Mouse (Mus musculus) CH12.LX (cell line): Measurements from ENCODE around the gene Srebf2. TPM values are rescaled to one million over a fixed set of nuclear protein-coding genes. Genes with fewer than 3 reads are reported as not detected.

ENCODE experiments used
- DNase-seq: peaks from one replicate; pipeline ENCODE4 v3.0.0-alpha.2; 2013; ENCODE audit errors: extremely low read depth
- H3K27ac ChIP-seq: 2 replicates; pipeline ENCODE4 v1.5.1; 2012; ENCODE audit warnings: low read depth, mild to moderate bottlenecking, control low read depth, moderate library complexity; ENCODE audit not compliant: insufficient read depth
- H3K27me3 ChIP-seq: replicated peaks from 2 replicates; pipeline ENCODE3; 2012; ENCODE audit warnings: inconsistent platforms
- H3K36me3 ChIP-seq, 2 experiments: replicated peaks in 1 of 2; 2 replicates each; pipeline versions ENCODE3 to v1.6.1; 2012; ENCODE audit warnings: inconsistent platforms in 1 of 2, low read length in 1 of 2, mild to moderate bottlenecking in 1 of 2, mixed read lengths in 1 of 2, moderate library complexity in 1 of 2; ENCODE audit not compliant: control insufficient read depth in 1 of 2, insufficient read depth in 1 of 2
- H3K4me1 ChIP-seq, 2 experiments: 2 replicates each; pipeline ENCODE4 v1.6.1; 2012; ENCODE audit warnings: inconsistent platforms in 1 of 2, moderate library complexity in 1 of 2; ENCODE audit not compliant: insufficient read depth in 2 of 2, control insufficient read depth in 1 of 2
- H3K4me2 ChIP-seq: 2 replicates; pipeline ENCODE4 v1.6.1; 2012; ENCODE audit warnings: low read depth, mild to moderate bottlenecking, control low read depth; ENCODE audit not compliant: poor library complexity, insufficient read depth, severe bottlenecking
- H3K4me3 ChIP-seq, 3 experiments: fragments of 150-350 bp in 1 of 3; sonication (generic) in 1 of 3; replicated peaks in 1 of 3; 2 replicates each; pipeline versions ENCODE3 to v1.5.1; 2011 to 2012; ENCODE audit warnings: low read depth in 2 of 3, low read length in 2 of 3, mild to moderate bottlenecking in 2 of 3, moderate library complexity in 2 of 3, control low read depth in 1 of 3, improper control_type of control experiment in 1 of 3, inconsistent platforms in 1 of 3, mixed read lengths in 1 of 3; ENCODE audit not compliant: poor library complexity in 1 of 3
- H3K79me2 ChIP-seq: replicated peaks from 2 replicates; pipeline ENCODE4 v1.6.1; 2012; ENCODE audit warnings: mild to moderate bottlenecking, moderate library complexity; ENCODE audit not compliant: control insufficient read depth, poor library complexity, insufficient read depth, severe bottlenecking; ENCODE audit errors: extremely low read depth
- H3K9ac ChIP-seq: 2 replicates; pipeline ENCODE4 v1.6.1; 2012; ENCODE audit warnings: low read depth, mild to moderate bottlenecking, control low read depth, moderate library complexity; ENCODE audit not compliant: insufficient read depth
- H3K9me3 ChIP-seq: replicated peaks from 2 replicates; pipeline ENCODE3; 2012; ENCODE audit warnings: low read length, inconsistent platforms, mixed read lengths
- BHLHE40 ChIP-seq: IDR thresholded peaks from 2 replicates; pipeline ENCODE4 v1.6.1; 2011; ENCODE audit warnings: mild to moderate bottlenecking, low read depth, low read length, improper control_type of control experiment
- CHD2 ChIP-seq: IDR thresholded peaks from 2 replicates; pipeline ENCODE4 v1.6.1; 2011; ENCODE audit warnings: low read length, improper control_type of control experiment
- E2F4 ChIP-seq: IDR thresholded peaks from 2 replicates; pipeline ENCODE4 v1.6.1; 2011; ENCODE audit warnings: low read depth, low read length, improper control_type of control experiment; ENCODE audit not compliant: insufficient replicate concordance
- GABPA ChIP-seq: IDR thresholded peaks from 2 replicates; pipeline ENCODE4 v1.6.1; 2012; ENCODE audit warnings: low read depth, low read length, improper control_type of control experiment, inconsistent platforms; ENCODE audit not compliant: insufficient replicate concordance
- JUND ChIP-seq: conservative IDR thresholded peaks from 2 replicates; pipeline ENCODE4 v1.6.1; 2011; ENCODE audit warnings: low read depth, low read length, improper control_type of control experiment
- KAT2A ChIP-seq: IDR thresholded peaks from 2 replicates; pipeline ENCODE4 v1.6.1; 2012; ENCODE audit warnings: low read length, improper control_type of control experiment, inconsistent platforms; ENCODE audit not compliant: insufficient replicate concordance
- MAFK ChIP-seq: IDR thresholded peaks from 2 replicates; pipeline ENCODE4 v1.6.1; 2011; ENCODE audit warnings: low read length, improper control_type of control experiment; ENCODE audit not compliant: insufficient replicate concordance
- MAZ ChIP-seq: IDR thresholded peaks from 2 replicates; pipeline ENCODE4 v1.6.1; 2012; ENCODE audit warnings: low read depth, mild to moderate bottlenecking, inconsistent platforms, low read length, improper control_type of control experiment, moderate library complexity
- MXI1 ChIP-seq: IDR thresholded peaks from 2 replicates; pipeline ENCODE4 v1.6.1; 2011; ENCODE audit warnings: mild to moderate bottlenecking, low read depth, low read length, improper control_type of control experiment
- MYC ChIP-seq: IDR thresholded peaks from 2 replicates; pipeline ENCODE4 v1.6.1; 2011; ENCODE audit warnings: low read depth, mild to moderate bottlenecking, improper control_type of control experiment, low read length
- NRF1 ChIP-seq: IDR thresholded peaks from 2 replicates; pipeline ENCODE4 v1.6.1; 2014; ENCODE audit warnings: low read depth, mild to moderate bottlenecking, inconsistent platforms, low read length, improper control_type of control experiment, moderate library complexity
- PAX5 ChIP-seq: IDR thresholded peaks from 2 replicates; pipeline ENCODE4 v1.6.1; 2012; ENCODE audit warnings: low read length, inconsistent platforms, mixed read lengths
- RAD21 ChIP-seq: IDR thresholded peaks from 2 replicates; pipeline ENCODE4 v1.6.1; 2011; ENCODE audit warnings: low read depth, mild to moderate bottlenecking, low read length, improper control_type of control experiment, moderate library complexity
- RCOR1 ChIP-seq: conservative IDR thresholded peaks from 2 replicates; pipeline ENCODE4 v1.6.1; 2012; ENCODE audit warnings: low read depth, mild to moderate bottlenecking, inconsistent platforms, low read length, improper control_type of control experiment
- SIN3A ChIP-seq: IDR thresholded peaks from 2 replicates; pipeline ENCODE4 v1.6.1; 2012; ENCODE audit warnings: low read length, improper control_type of control experiment, inconsistent platforms
- TBP ChIP-seq: conservative IDR thresholded peaks from 2 replicates; pipeline ENCODE4 v1.6.1; 2011; ENCODE audit warnings: low read depth, low read length, improper control_type of control experiment
- TCF12 ChIP-seq: IDR thresholded peaks from 2 replicates; pipeline ENCODE4 v1.6.1; 2014; ENCODE audit warnings: low read depth, mild to moderate bottlenecking, inconsistent platforms, low read length, improper control_type of control experiment
- USF1 ChIP-seq: IDR thresholded peaks from 2 replicates; pipeline ENCODE4 v1.6.1; 2014; ENCODE audit warnings: low read depth, mild to moderate bottlenecking, inconsistent platforms, low read length, improper control_type of control experiment
- USF2 ChIP-seq: conservative IDR thresholded peaks from 2 replicates; pipeline ENCODE4 v1.6.1; 2011; ENCODE audit warnings: low read depth, low read length, improper control_type of control experiment
- dilution Hi-C: fragments of 300-500 bp; cut with MboI; formaldehyde crosslinking; loops from 2 replicates; pipeline ENCODE4 v1.14.3; 2020; ENCODE audit warnings: low sequenced_read_pairs; ENCODE audit not compliant: extremely low pct_unique_long_range_greater_than_20kb, extremely low pct_ligation_motif_present
- in situ Hi-C: fragments of 300-500 bp; cut with MboI; formaldehyde crosslinking; loops from 3 replicates; pipeline ENCODE4 v1.14.3; 2019; ENCODE audit warnings: low sequenced_read_pairs, low pct_ligation_motif_present, low pct_unique_long_range_greater_than_20kb, mixed read lengths
- polyA plus RNA-seq: library from polyadenylated mRNA; unstranded; fragments of >175 nt; gene quantifications from 2 replicates; pipeline ENCODE4 v1.2.1, GENCODE M21; 2012; ENCODE audit warnings: low read depth; ENCODE audit not compliant: insufficient read length
- total RNA-seq, 2 experiments: library from RNA; depleted of rRNA; stranded (reverse); fragments of 300-350 nt in 1 of 2; fragments of >200 nt in 1 of 2; gene quantifications; 2 replicates each; pipeline ENCODE4 v1.2.3; 2012 to 2014

Srebf2 gene
- total and polyA plus RNA-seq, 3 experiments, result 94.3 to 253 (median 159) TPM

DNA sequence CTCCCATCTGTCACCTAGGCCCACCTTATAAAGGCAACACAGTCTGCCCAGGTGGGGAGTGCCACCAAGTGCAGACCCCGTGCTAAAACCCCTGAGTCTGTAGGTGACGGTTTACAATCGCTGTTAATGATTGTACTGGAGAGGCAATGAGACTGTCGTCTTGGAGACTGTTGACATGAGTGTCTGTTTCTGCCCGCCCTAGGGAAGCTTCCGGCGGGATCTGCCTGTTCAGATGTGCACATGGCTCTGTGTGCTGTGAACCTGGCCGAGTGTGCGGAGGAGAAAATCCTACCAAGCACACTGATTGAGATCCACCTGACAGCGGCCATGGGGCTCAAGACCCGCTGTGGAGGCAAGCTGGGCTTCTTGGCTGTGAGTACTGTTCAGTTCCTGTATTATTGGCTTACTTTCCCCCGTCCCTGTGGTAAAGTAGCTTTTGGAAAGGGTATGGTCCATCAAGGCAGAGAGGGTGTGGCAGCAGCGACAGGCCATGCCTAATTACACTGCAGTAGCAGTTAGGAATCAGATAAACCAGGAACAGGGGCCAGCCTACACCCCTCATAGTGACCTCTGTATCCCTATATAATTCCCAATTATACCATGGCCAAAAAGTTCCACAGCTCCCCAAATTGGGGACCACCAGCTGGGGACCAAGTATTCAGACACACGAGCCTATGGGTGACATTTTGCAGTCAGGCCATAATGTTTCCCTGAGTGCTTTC lies 38.2 kb downstream of the Srebf2 start:
- no peaks in the 10 kb centered on the region for H3K27me3 ChIP-seq
- H3K4me2 ChIP-seq, result no peak overlapping the region
- H3K4me3 ChIP-seq, result no peak overlapping the region
- dilution Hi-C loops, result no loop called here
- H3K79me2 ChIP-seq, result peaks cover 5% of the 10 kb centered on the region
- peaks cover 29% of the 10 kb centered on the region for H3K9me3 ChIP-seq
- H3K9ac ChIP-seq, result no peak overlapping the region
- in situ Hi-C loops, result no loop called here
- no peak overlapping the region for H3K27ac ChIP-seq
- H3K36me3 ChIP-seq, result peaks cover 84 to 99% of the 10 kb centered on the region in 2 experiments
- no peak for DNase-seq
- no peak for TF ChIP-seq MXI1
- no peak for TF ChIP-seq MAZ
- no peak for TF ChIP-seq PAX5
- no peaks in the 10 kb centered on the region for H3K4me1 ChIP-seq

DNA sequence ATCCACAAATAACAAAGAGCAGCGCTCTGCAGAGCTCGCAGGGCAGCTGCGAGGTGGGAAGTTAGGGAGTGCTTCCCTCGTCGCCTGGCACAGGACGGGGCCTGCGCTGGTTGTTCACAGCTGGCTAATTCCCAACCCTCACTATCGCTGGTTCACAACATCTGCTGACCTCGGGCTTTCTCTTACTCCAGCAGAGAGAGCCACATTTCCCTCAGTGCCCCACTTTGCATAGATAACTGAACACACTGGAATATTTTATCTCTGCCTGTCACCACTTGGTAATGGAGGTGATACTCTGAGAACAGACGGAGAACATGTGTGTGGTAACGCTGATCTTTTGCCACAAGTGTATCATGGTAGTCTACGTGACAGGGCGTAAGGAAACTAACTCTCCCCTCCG lies 39.1 kb downstream of the Srebf2 start:
- peaks cover 5% of the 10 kb centered on the region for H3K79me2 ChIP-seq
- H3K27me3 ChIP-seq, result no peaks in the 10 kb centered on the region
- no peak overlapping the region for H3K4me3 ChIP-seq
- H3K4me1 ChIP-seq, result no peaks in the 10 kb centered on the region
- in situ Hi-C loops, result no loop called here
- no peak overlapping the region for H3K4me2 ChIP-seq
- TF ChIP-seq JUND (no peak), TCF12 (no peak), TBP (no peak), USF2 (no peak), USF1 (no peak), CHD2 (no peak), GABPA (no peak), MYC (no peak), NRF1 (no peak), PAX5 (no peak), RAD21 (no peak), MXI1 (no peak), RCOR1 (no peak), BHLHE40 (no peak), SIN3A (no peak), E2F4 (no peak), KAT2A (no peak), MAFK (no peak)
- dilution Hi-C loops, result no loop called here
- DNase-seq, result no peak
- H3K9me3 ChIP-seq, result peaks cover 23% of the 10 kb centered on the region
- H3K9ac ChIP-seq, result no peak overlapping the region
- no peak overlapping the region for H3K27ac ChIP-seq
- peaks cover 82 to 99% of the 10 kb centered on the region in 2 experiments for H3K36me3 ChIP-seq
